Mouse (Mus musculus) right cerebral cortex, postnatal 10 days (tissue): ENCODE data around the gene Fam221a.
"Not testable (repeated sequence)": the region's sequence is repeated elsewhere in the genome, so short reads cannot be mapped to it uniquely, and the experiment has no call there.

Experiments
- DNase-seq, 2 experiments: peaks; one replicate each; pipeline ENCODE4 v3.0.0; 2021; ENCODE audit warnings: low spot score in 2 of 2

Fam221a gene

DNA sequence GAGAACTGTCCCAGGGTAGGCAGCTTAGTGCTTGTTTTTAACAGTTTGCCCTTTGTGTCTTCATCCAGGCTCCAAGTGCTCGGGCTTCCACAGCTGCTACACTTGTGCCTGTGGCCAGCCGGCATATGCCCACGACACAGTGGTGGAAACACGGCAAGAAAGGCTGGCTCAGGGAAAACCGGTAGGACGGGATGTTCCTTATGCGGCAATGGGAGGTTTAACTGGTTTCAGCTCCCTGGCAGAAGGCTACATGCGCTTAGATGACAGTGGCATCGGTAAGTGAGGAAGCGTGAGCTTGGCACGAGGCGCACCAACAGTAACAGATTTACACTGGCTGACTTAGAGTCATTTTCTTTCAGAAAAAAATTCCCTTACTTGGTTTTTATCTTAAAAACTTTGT, 10.8 kb downstream of the Fam221a start:
- DNase-seq: no peak

- DNase-seq: no peak
Measured at GRCm38 (mm10) chr6:49394276-49394675, 26.7 kb downstream of the Fam221a start.

DNA sequence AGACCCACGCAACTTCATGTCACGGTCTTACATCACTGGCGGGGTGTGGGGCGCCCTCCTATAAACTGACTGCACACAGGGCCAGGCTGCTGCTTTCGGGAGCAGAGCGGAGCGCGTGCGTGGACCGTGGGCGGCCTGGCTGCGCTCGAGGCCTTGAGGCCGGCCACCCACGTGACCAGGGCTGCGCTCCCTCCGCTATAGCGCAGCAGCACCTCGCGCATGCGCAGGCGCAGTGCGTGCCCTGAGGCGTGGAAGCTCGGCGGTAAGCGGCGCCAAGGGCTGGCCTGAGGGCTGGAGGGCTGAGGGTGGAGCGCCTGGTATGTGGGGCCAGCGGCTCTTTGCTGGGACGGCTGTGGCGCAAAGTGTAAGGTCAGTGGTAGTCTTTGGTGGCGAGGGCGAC, 27.8 kb downstream of the Fam221a start, which contains the start of gene Stk31:
Gene Stk31, plus strand, starts transcription at position 289 of the 400 bp plus-strand sequence.
- DNase-seq: peak; percentile 26 to 38

GRCm38 (mm10) chr6:49397466-49397865, 29.9 kb downstream of the Fam221a start:
- peak; percentile 28 to 33 for DNase-seq

DNA sequence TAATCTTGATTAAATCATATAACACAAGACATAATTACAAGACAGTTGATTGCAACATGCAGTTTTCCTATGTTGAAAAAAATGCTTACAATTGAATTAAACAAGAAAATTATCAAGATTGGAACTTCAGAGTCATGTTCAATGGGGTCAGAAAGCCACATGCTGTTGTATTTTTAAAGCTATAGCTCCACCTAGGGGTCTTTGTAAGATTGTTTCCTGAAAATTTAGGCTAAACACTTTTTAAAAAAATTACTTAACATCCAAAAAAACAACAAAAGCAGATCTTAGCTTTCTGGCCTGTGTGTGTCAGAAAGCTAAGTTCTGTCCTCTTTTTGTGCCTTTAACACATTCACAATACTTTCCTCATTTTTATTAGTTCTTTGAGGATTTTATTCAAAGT, 30.8 kb downstream of the Fam221a start:
- no peak for DNase-seq

DNA sequence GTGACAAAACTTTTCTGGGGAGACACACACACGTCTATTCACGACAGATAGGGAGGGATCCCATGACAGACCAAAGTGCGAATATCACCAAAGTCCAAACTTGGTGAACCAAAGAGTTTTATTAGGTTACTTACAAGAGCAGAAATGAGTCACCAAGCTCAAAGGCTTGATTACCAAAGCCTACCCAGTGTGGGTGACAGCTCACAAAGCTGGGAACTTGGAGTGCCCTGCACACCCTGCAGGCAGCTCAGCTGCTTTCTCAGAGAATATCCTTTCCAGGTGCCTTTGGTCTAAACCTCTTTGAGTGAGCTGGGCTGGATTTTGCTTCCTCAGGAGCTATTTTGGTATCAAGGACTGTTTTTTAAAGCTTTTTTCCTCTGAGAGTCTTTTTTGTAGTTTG, 43.3 kb downstream of the Fam221a start:
- no peak for DNase-seq

DNA sequence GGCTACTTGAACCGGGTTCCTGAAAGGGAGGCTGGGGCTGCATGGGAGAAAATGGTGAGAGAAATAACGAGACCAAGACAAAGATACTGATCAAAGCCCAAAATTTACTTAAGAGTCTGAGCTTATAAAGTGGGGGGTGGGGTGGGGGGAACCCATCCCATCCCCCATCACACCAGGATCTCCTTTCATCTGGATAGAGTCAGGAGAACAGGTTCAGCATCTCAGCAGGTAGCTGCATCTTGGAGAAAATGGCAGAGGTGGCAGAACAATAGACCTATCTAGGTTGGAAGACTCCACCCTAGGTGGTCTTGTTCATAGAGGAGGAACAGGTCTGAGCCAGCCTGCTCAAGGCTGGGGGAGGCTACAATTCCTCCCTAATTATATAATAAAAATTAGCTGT, 45.4 kb downstream of the Fam221a start:
- not testable (repeated sequence) for DNase-seq

GRCm38 (mm10) chr6:49415971-49416370, 48.4 kb downstream of the Fam221a start:
- no peak for DNase-seq

- DNase-seq: no peak
Measured at GRCm38 (mm10) chr6:49437306-49437705, 69.8 kb downstream of the Fam221a start.
